Mouse (Mus musculus) large intestine, adult 2 months (tissue): Measurements from ENCODE around the gene Tmc3. TPM values are rescaled to one million over a fixed set of nuclear protein-coding genes. Genes with fewer than 3 reads are reported as not detected.

ENCODE experiments used
- DNase-seq: peaks from one replicate; pipeline ENCODE4 v3.0.0-alpha.2; 2012; ENCODE audit warnings: low read depth, low spot score
- WGBS: fragments of 180-500 bp; shearing (Covaris S2); methylation state at CpG from one replicate; pipeline ENCODE4 v1.1.7; 2018; 5-methylcytosine and 5-hydroxymethylcytosine counted together
- polyA plus RNA-seq: library from polyadenylated mRNA; depleted of rRNA; stranded (reverse); fragments of >200 nt; gene quantifications from 2 replicates; pipeline ENCODE4 v1.2.3, GENCODE M21; 2012

Tmc3 gene
- polyA plus RNA-seq, 1 experiment = 0.24 TPM

GRCm38 (mm10) chr7:83594056-83594455, 9.3 kb downstream of the Tmc3 start:
- WGBS = 72% methylated on average over 3 of the region's 3 CpGs
- no peak for DNase-seq

GRCm38 (mm10) chr7:83597063-83597462, 12.3 kb downstream of the Tmc3 start:
- DNase-seq = no peak
- 85% methylated on average over 3 of the region's 3 CpGs for WGBS

- 54% methylated on average over 13 of the region's 13 CpGs for WGBS
- DNase-seq = peak; percentile 6
Measured at GRCm38 (mm10) chr7:83598997-83599912, 14.5 kb downstream of the Tmc3 start.

- DNase-seq = no peak
- 68% methylated on average over 8 of the region's 8 CpGs for WGBS
Measured at GRCm38 (mm10) chr7:83599913-83600286, 15.2 kb downstream of the Tmc3 start.

- 94% methylated on average over 7 of the region's 7 CpGs for WGBS
- no peak for DNase-seq
Measured at GRCm38 (mm10) chr7:83604180-83604944, 19.6 kb downstream of the Tmc3 start.

- WGBS = 97% methylated on average over 2 of the region's 2 CpGs
- no peak for DNase-seq
Measured at GRCm38 (mm10) chr7:83606796-83607195, 22.1 kb downstream of the Tmc3 start.

- no peak for DNase-seq
- WGBS = 97% methylated on average over 4 of the region's 4 CpGs
Measured at GRCm38 (mm10) chr7:83609891-83610290, 25.2 kb downstream of the Tmc3 start.

GRCm38 (mm10) chr7:83611886-83612285, 27.2 kb downstream of the Tmc3 start:
- no peak for DNase-seq
- whole genome bisulfite sequencing = 44% methylated on average over 1 of the region's 1 CpGs

- 88% methylated on average over 3 of the region's 3 CpGs for WGBS
- DNase-seq = no peak
Measured at GRCm38 (mm10) chr7:83615272-83615671, 30.5 kb downstream of the Tmc3 start.

- 86% methylated on average over 8 of the region's 8 CpGs for WGBS
- no peak for DNase-seq
Measured at GRCm38 (mm10) chr7:83615815-83616214, 31.1 kb downstream of the Tmc3 start.

GRCm38 (mm10) chr7:83616268-83616667, 31.5 kb downstream of the Tmc3 start:
- no peak for DNase-seq
- 79% methylated on average over 3 of the region's 3 CpGs for WGBS

- DNase-seq = no peak
- WGBS = 62% methylated on average over 1 of the region's 1 CpGs
Measured at GRCm38 (mm10) chr7:83618709-83619108, 34.0 kb downstream of the Tmc3 start.

- WGBS = 90% methylated on average over 6 of the region's 6 CpGs
- no peak for DNase-seq
Measured at GRCm38 (mm10) chr7:83622582-83622981, 37.9 kb downstream of the Tmc3 start.

GRCm38 (mm10) chr7:83624065-83624464, 39.3 kb downstream of the Tmc3 start:
- no peak for DNase-seq
- WGBS = 79% methylated on average over 1 of the region's 1 CpGs

- 50% methylated on average over 8 of the region's 8 CpGs for WGBS
- no peak for DNase-seq
Measured at GRCm38 (mm10) chr7:83626557-83627257, 42.0 kb downstream of the Tmc3 start.

- WGBS = 65% methylated on average over 4 of the region's 4 CpGs
- DNase-seq = no peak
Measured at GRCm38 (mm10) chr7:83627369-83627768, 42.6 kb downstream of the Tmc3 start.

- DNase-seq = no peak
- WGBS = 4% methylated on average over 11 of the region's 11 CpGs
Measured at GRCm38 (mm10) chr7:83631073-83631827, 46.5 kb downstream of the Tmc3 start.

GRCm38 (mm10) chr7:83631828-83632681, 47.3 kb downstream of the Tmc3 start, which contains the start of gene Stard5:
Stard5 (plus strand) TSS chr7:83631959.
- DNase-seq = peak; percentile 96
- WGBS = under 1% methylated on average over 35 of the region's 35 CpGs
